Mouse (Mus musculus) liver, postnatal 0 days (tissue): Measurements from ENCODE around the gene 9930021J03Rik.

Source experiments
- CTCF ChIP-seq: sonication (generic); IDR thresholded peaks from 2 replicates; pipeline ENCODE4 v1.5.1; 2016; ENCODE audit warnings: antibody characterized with exemption, low read depth
- EP300 ChIP-seq: IDR thresholded peaks from 2 replicates; pipeline ENCODE4 v1.6.1; 2016; ENCODE audit warnings: antibody characterized with exemption, low read depth, mild to moderate bottlenecking

- TF ChIP-seq CTCF (no peak), EP300 (no peak)
These were observed 108.4 kb downstream of the 9930021J03Rik start, which contains the start of gene Mlana for GRCm38 (mm10) chr19:29697245-29697874.
